Mouse (Mus musculus) hindlimb bud, embryonic 11.5 days (tissue): Measurements from ENCODE around the gene Pms1.
"Not testable (repeated sequence)": the region's sequence is repeated elsewhere in the genome, so short reads cannot be mapped to it uniquely, and the experiment has no call there.

Experiments used
- DNase-seq: peaks from one replicate; pipeline ENCODE4 v3.0.0-alpha.2; 2012; ENCODE audit warnings: low read depth, low spot score; ENCODE audit errors: extremely low spot score

Gene Pms1

DNA sequence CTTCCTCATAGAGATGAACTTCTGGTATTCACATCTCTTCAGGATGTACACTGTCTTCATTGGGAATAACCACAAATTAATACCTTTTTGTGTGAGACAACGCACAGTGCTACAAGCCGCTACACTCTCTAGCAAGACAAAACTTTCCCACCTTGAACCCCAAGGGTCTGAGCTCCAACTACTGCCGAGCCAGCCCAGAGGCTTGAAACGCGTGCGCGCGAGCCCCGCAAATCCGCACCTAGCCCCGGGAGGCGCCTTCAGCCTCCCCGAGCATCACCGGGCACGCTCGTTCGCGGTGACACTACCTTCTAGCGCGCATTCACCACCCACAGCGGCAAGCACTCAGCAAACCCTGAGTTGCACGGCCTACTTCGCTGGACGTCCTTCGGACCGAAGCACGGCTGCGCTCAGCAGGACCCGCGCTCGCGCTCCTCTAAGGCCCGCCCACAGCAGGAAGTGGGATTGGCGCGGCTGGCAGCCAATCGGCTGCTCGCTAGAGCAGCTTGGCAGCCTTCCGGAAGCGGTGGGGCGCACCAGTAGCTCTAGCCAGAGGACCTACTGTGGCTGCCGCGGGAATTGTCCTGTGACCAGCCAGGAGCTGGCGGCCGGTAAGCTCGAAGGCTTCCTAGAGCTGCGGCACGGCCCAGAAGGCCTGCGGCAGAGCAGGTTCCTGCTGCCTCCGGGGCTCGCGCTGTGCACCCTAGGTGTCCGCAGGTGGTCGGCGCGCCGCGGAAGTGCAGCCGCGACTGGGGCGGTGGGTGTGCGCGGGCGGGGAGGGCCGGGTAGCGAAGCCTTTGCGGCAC lies at the start of gene Pms1, which contains the start of the genes Ormdl1 and Gm28778:
Gene Pms1 (minus strand): TSS at position 438 of the 803 bp plus-strand sequence.
Gene Ormdl1 (plus strand): TSS at position 515 of the 803 bp plus-strand sequence.
Gene Gm28778 (plus strand): TSS at position 531 of the 803 bp plus-strand sequence.
- DNase-seq: peak; percentile 75

DNA sequence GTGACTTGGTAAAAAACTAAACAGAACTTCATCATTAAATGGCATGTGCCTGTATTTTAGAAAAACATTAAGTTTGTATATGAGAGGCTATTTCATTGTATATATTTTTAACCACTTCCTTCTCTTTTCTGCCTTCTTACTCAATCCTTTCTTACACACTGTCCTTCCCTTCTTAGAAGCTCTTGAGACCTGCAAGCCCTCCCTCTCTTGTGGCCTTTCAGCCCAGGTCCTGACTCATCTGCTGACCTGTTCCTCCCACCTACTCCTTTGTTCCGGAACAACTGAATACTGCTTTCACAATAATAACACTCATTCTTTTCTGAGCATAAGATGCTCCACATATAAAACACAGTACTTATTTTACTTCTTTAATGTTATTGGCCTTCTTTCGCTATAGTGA lies 44.3 kb upstream of the Pms1 start:
- no peak for DNase-seq

DNA sequence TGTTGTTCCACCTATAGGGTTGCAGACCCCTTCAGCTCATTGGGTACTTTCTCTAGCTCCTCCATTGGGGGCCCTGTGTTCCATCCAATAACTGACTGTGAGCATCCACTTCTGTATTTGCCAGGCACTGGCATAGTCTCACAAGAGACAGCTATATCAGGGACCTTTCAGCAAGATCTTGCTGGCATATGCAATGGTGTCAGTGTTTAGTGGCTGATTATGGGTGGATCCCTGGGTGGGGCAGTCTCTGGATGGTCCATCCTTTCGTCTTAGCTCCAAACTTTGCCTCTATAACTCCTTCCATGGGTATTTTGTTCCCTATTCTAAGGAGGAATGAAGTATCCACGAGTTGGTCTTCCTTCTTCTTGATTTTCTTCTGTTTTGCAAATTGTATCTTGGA lies 40.6 kb upstream of the Pms1 start:
- DNase-seq: not testable (repeated sequence)

DNA sequence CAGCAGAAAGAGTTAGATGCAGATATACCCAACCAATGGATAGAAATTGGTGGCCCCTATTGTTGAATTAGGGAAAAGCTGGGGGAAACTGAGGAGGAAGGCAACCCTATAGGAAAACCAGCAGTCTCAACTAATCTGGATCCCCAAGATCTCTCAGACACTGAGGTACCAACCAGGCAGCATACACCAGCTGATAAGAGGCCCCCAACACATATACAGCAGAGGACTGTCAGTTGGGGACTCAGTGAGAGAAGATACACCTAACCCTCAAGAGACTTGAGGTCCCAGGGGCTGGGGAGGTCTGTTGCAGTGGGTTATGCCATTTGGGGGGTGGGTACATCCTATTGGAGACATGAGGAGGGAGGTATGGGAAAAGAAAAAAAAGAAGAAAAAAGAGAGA lies 38.6 kb upstream of the Pms1 start:
- no peak for DNase-seq

DNA sequence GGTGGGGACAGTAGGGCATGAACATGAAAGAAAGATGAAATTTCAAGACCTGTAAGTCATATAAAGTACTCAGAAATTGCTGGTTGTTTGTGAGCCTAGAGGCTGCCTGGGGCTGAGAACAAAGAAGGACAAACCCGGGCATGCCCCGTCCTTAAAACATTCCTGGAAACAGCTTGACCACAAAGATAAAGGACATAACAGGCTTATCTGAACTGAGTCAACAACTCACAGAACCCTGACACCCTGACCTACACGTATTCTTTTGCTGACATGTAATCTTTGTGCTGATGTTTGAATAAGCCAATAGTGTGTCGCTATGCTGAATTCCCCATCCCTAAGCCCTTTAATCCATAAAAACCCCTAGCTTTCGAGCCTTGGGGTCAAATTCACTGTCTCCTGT lies 36.7 kb upstream of the Pms1 start:
- not testable (repeated sequence) for DNase-seq

DNA sequence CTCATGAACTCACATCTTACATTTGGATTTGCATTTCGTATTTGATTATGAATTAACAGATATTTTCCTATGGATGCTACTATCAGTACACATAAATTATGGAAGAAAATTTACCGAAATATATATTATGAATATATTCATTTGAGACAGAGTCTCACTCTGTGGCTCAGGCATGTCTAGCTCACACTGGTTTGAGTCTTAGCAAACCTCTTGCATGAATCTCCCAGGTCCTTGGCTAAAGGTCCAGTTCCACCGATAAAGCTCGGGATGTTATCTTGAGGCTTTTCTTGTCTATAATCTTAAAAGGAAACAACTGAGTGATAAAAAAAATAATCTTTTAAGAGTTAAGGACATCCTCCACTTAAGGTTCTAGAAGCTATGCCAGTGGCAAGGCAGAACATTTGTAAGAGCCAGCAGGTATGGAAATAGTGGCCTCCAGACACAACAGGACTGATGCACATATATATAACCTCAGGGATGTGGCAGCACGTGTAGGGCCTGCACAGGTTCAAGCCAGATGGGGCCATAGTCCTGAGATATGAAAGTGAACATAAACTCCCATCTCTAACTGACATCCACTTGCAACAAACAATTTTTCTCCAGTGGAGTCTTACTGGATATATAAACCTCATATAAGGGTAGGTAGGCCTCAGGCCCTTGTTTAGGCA lies 28.1 kb upstream of the Pms1 start:
- no peak for DNase-seq

DNA sequence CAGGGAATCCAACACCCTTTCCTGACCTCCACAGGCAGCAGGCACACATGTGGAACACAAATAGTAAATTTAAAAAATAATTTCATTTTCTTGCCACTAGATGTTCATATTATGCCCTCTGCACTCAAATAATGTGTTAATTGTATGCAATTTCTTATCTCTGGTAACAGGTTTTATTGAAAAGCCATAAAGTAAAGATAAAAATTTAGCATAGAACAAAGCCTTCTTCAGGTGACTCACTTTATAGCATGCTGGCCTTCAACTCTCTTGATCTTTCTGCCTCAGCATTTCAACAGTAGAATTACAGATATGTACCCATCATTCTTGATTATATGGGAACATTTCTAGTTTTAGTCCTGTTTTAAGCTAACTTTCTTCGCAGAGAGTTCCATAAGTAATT lies 27.5 kb upstream of the Pms1 start:
- DNase-seq: no peak

DNA sequence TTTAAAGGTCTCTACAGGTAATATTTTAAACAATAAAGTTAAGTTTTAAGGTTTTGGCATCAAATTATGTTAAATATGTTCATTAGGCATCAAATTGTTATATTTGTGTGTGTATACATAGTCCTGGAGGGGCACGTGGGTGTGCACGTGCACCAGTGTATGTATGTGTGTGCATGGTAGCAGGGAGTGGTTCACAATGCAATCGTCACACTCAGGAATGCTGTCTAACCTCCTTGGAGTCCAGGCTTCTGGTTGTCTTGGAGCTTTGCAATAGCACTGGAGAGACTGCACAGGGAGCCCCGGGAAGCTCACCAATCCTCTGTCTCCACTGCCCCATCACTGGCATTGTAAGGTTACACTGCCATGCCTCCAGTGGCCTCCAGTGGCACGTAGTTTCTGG lies 26.4 kb upstream of the Pms1 start:
- no peak for DNase-seq

DNA sequence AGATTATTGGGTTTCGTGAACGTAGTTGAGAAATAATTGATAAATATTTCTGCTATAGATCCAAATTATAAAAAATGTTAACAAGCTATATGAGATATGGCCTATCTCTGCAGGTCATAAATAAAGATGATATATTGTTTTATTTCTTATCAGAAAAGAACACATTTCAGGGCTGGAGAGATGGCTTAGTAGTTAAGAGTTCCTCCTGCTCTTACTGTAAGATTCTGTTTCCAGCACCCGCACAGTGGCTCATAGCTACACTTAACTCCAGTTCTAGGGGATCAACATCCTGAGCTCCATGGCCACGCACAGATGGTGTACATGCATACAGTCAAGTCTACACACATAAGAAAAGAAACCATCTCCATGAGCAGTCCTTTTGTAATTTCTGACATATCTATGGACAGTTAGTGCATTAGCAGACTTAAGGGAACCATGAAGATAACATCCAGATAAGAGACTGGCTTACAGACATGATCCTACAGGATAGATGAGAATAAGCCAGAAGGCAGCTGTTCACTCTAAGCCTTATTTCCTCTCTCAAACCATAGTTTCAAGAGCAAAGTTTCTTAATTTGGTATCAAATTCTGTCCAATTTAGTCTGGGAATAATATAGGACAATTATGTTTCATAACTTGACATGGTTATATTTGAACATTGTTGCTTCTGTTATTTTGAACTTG lies 25.0 kb upstream of the Pms1 start:
- no peak for DNase-seq

DNA sequence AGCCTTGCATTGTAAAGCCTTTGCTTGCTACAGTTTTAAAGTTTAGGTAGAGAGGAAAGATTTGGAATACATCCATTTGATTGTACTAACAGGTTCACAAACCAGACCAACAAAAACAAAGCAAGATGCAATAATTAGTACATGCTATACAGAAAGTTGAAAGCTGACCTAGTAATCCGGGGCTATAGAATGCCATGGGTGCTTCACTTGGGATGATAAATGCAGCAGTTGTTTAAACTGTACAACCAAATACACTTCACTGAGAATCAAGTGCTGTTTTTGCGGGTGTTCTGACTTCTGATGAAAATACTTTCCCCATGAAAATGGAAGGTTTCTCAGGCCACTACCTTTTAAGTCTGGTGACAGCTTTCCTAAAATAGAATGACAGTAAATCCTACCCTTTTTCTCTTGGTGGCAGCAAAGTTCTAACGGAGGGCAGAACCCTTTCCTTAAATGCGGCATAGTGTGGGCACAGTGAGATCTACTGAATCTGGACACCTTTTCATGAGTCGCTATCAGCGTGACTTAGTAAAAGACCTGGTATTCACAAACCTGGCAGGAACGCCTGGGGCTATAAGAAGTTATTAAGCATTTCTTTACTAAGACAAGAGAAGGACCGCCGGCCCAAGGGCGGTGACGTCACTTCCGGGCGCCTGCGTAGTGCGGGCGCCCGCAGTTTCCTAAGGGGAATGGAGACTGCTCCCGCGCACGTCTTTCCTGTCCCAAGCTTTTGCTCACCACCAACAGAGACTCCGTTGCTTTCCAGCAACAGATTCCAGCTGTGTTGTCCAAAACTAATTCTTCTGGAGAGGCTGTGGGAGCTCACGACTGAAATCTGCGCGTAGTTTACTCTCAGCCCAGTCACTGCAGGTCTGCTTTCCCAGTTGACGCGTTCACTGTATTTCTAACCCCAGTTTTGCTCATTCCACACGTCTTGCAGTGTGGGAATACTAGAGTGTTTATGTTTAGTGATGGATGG lies 16.5 kb upstream of the Pms1 start, which contains the start of gene Osgepl1:
Gene Osgepl1 (plus strand): TSS at position 636 of the 979 bp plus-strand sequence.
- DNase-seq: peak; percentile 87

DNA sequence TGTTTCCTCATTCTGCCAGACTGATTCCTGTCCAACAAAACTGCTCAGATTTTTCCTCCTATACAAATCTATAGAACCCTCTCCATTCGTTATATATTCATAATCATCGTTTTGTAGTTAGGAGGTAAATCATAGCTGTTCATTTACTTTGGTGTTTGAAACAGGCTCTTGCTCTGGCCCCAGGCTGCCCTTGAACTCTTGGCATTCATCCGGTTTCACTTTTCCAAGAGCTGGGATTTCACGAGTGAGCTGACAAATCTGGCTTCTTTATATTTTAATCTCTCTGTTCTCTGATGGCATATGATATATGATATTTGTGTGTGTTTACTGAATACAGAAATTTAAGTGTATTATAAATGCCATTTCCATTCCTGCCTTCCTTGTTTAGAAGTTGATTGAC lies 3.7 kb upstream of the Pms1 start:
- no peak for DNase-seq

DNA sequence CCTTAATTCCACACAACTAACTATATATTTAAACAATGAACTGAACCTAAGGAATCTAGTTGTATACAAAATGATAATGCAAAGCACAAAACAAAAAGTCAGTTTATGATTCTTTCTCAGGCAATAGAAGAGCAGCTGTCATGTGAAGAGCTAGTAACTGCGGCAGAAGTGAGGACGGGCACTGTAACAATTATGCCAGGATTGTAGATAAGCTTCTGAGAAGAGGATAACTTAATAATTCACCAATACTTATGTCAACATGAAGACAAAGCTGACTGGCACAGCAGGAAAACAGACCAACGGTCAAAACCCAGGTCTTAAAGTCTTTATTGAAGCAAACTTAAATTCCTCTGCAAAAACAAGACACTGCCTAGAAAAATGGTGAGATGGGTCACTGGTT lies 5.6 kb downstream of the Pms1 start:
- DNase-seq: no peak

DNA sequence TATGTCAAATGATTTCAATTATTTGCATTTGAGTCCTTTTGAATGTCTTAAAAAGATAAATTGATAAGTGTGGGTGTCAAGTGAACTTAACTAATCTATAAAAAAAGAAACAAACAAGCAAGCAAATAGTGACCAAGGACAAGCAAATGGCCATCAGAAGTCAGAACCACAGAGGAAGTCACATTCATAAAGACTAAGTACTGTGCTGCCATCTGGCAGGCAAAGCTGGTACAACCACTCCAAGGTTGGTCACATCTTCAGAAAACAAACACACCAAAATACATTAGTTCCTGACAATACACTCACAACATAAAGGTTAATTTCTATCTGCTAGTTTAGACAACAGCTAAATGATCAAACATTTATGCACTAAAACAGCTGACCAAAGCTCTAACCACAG lies 24.2 kb downstream of the Pms1 start:
- no peak for DNase-seq

DNA sequence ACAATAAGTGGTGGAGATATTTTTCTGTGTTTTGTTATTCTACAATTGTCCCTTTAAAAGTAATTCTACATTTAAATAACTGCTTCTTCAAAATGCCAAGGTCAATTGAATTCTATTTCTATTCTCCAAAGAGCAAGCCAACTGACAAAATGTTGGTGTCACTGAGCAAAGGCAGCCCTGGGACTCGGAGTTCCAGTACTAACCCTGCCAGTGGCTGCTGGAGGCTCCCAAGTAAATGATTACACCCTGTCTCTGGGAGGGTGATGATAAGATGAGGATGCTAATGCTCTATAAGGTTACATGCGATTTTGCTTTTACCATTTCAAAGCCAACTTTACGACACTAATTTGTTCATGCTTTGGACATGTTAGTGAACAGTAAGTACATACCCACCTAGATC lies 26.9 kb downstream of the Pms1 start:
- DNase-seq: no peak

DNA sequence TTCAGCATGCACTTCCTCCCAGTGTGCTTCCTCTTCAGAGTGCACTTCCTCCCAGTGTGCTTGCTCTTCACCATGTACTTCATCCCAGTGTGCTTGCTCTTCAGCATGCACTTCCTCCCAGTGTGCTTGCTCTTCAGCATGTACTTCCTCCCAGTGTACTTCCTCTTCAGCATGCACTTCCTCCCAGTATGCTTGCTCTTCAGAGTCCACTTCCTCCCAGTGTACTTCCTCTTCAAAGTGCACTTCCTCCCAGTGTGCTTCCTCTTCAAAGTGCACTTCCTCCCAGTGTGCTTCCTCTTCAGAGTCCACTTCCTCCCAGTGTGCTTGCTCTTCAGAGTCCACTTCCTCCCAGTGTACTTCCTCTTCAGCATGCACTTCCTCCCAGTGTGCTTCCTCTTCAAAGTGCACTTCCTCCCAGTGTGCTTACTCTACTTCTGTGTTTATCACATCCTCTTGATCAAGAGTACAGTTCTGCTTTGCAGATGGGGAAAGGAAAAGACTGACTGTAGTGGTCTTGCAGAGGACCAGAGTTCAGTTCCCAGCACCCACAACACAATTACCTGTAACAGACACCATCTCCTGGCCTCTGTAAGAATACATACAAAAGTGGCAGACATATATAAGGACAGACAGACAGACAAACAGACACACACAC lies 31.7 kb downstream of the Pms1 start:
- not testable (repeated sequence) for DNase-seq

DNA sequence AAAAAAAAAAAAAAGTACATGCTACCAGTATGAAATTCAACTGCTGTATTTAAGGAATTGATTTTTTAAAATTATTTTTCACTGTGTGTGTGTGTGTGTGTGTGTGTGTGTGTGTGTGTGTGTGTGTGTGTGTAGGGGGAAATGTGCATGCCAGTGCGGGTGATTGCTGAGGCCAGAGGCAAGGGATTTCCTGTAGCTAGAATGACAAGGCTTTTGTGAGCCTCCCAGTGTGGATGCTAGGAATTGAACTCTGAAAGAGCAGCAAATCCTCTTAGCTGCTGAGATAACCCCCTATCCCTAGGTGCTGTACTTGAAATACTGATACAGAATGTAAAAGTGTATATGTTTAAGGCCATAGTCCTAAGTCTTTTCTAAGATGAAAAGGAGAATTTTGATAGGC lies 70.8 kb downstream of the Pms1 start:
- DNase-seq: no peak

DNA sequence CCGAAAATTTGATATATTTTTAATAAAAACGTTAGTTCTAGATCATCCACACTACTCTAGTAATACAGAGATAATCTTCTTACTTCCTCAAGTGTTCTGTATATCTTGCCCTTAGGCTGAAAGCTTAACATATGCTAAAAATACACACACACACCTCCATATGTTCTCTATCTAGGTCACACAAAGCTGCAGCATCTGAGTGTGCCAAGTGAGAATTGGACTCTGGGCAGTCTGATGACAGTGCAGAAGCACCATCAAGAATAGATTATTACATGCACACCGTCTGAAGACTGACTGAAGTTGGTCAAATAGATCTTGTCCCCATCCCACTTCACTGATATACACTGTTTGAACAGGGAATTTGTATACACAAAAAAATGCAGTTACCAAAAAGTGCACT lies 71.2 kb downstream of the Pms1 start:
- no peak for DNase-seq

DNA sequence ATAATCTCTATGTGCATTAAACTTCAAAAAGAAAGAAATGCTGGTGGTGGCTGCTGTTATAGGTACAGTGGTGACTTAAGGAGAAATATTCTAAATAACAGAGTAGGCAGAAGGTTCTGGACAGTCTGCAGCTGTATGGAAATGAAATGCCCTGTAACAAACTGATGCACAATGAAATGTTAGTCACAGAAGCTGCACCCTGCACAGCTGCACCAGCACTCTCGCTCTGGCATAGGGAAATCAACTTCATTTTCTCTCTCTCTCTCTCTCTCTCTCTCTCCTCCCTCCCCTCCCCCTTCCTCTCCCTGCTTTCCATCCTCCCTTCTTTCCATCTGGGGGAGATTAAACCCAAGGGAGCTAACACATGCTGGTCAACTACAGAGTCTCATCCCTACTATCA lies 72.0 kb downstream of the Pms1 start:
- no peak for DNase-seq

DNA sequence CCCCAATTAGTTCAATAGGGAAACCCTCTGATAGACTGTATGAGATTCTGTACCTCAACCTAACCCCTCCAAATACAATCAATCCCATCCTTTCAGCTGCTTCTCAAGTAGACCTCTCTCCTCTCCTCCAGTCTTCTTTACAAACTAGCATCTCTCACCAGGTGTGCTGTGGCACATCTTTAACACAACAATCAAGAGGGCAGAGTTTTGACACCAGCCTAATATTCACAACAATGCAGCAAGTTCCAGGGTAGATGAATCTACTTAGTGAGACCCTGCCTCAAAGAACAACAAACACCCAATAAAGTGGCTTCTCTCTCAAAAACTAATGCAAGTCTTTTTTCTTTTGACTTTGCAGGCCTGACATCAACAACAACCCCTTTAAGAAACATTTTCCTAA lies 86.7 kb downstream of the Pms1 start:
- DNase-seq: no peak

DNA sequence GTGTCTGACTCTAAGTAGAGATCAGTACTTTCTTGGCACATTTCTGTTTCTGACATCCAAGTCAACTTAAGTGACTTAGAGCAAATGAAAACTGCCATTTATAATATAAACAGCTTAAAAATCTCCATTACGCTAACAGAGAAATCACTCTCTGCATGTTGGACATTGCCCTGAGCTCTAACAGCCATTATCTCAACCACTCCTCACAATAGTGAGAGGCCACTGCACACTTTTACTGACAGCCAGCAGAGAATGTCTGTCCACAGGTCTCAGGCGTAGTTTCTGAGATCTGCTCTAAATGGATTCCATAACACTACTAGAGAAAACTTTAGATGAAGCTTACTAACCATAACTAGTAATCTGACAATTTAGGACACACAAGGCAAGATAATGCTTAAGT lies 92.9 kb downstream of the Pms1 start:
- DNase-seq: no peak
